Mouse (Mus musculus): ENCODE results near the gene Mfap4. TPM values are rescaled to one million over a fixed set of nuclear protein-coding genes. Genes with fewer than 3 reads are reported as not detected.

Mfap4 gene
- polyA plus RNA-seq, 1 experiment: 4.3 TPM

DNA sequence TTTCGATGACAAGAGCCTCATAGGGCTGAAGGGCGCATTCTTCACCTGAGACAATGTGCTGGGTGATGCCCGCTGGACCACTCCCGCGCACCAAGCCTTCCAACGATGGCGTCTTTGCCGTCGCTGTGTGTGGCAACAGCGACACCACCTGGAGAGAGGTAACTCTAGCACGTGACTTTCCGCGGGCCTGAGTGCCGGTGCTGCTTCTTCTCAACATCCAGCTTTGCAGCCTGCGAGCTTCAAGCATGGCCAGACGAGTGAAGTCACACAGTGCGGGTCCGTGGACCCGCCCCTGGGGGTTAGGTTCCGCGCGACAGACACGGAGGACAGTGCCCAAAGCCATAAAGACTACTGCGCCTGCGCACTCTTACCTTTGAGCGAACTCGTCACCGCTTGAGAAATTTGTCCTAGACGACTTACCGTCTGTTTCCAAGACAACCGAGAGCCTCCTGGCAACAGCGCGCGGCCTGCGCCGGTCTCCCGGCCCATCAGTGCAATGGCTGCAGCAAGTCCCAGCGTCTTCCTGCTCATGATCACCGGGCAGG is 19.6 kb downstream of the Mfap4 start, which contains the start of gene B9d1:
Gene B9d1, plus strand, starts transcription at position 432 of the 545 bp plus-strand sequence.
- DNase-seq (ENCODE audit: extremely low spot score in 1 of 2, low spot score in 1 of 2): peak; percentile 97 to 100

DNA sequence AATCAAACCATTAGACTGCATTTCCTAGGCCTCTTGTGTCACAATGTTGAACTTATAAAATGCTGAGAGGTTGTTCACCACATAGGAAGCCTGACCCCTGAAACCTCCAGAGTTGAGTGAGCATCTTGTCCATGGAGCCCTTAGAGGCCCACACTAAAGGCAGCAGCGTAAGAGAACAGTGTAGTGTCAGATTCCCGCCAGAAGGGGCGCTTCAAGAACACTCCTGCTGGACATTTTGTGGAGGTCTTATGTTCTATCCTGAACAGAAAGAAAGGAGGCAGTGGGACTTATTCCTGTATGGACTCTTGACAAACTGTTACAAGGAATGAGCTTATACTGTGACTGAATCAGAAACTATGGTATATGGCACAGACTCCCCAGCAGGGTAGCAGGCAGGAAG is 29.7 kb downstream of the Mfap4 start:
- DNase-seq (ENCODE audit: extremely low spot score in 1 of 2, low spot score in 1 of 2): peak in 1 of 2 experiments; percentile 53

DNA sequence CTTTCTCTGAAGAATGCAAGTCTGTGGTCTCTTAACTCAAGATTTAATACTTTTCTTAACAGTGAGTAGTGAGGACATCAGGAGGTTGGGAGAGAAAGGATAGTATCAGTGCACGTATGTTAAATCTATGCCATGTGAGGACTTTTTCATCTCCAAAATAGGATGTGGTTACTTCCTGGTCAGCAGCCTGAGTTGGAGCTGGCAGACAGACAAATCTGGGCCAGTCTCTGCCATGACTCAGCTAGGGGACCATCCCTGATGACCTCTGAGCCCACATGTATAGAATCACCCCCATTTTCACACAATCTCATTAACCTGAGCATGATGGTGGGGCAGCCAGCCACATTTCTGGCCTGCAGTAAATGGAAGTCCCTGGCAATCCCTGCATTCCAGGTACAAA is 32.7 kb downstream of the Mfap4 start:
- DNase-seq (ENCODE audit: extremely low spot score in 1 of 2, low spot score in 1 of 2): no peak

DNA sequence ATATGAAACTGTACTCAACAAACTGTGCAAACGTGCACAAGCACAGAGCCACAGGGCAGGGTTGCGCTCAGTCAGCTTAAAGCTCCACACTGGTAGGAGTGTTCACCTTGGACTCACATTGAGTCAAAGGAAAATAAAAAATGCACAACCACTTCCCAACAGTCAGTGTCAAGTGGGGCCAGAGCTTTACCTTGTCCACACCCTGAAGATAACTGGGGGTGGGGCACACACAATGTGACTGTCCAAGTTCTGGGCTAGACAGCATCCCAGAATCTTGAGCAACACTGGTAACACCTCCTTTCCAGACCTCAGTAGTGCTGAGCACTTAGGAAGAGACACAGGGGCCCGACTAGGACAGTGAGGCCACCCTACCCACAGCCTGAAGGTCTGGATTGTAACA is 33.6 kb downstream of the Mfap4 start:
- no peak for DNase-seq (ENCODE audit: extremely low spot score in 1 of 2, low spot score in 1 of 2)

DNA sequence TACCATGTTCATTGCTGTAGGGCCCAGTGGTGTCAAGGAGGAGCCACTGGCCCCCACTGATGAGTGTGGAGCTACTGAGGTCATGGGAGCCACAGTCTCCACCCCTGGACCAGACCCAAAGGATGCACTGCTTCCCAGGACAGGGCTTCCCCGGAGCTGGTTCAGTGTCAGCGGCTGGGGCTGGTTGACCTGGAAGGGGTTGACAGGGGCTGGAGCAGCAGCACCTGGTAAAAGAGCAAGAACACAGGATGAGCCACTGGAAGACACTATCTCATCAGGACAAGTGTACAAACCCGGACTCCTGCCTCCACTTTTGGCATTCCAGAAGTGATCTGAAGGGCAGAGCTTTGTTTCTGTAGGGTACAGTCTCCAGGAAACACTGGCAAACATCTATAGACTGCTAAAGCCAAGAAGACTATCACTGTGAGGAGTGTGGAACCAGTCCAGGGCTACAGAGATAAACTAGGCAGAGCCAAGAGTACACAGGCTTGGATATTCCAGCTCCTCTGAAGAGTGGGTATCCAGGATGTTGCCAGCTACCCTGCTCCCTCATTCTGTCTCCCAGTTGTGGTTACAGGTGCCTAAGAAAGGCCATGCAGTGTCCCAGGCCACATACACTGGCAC is 34.4 kb downstream of the Mfap4 start:
- no peak for DNase-seq (ENCODE audit: extremely low spot score in 1 of 2, low spot score in 1 of 2)

DNA sequence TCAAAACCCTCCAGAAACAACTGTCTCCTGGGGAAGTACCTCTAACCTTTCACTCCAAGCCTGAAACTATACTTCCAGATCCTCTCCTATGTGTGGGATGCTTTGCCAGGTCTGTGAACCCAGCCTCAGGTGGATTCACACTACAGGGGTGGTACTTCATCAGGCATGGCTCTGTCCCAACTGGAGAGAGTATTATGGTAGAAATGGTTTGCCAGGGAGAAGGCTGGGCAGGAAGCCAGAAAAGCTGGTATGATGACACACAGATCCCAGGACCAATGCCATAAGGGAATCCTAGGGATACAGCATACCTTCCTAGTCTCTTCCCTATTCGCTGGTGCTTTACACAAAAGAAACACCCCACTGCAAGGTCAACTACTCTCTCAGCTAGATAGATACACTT is 41.6 kb downstream of the Mfap4 start:
- peak in 1 of 2 experiments; percentile 46 for DNase-seq (ENCODE audit: extremely low spot score in 1 of 2, low spot score in 1 of 2)

DNA sequence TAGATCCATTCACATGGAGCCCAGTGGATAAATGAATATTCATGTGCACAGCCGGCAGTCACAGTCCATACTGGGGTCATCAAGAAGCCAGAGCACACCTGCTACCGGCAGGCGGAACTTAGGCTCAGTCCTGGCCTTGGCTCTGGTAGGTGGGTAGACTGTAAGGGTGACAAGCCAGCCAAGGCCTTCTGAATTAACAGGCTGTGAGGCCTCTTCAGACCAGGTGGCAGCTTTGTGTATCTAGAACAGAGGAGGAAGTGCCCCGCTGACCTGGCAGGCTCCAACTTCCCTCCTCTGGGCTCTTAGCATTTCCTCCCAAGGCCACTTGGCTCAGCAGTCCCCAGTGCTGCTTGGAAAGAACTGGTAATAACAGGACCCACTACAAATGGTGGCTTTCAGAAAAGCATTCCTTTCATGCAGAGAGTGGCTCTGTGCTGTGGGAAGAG is 44.1 kb downstream of the Mfap4 start:
- no peak for DNase-seq (ENCODE audit: extremely low spot score in 1 of 2, low spot score in 1 of 2)

DNA sequence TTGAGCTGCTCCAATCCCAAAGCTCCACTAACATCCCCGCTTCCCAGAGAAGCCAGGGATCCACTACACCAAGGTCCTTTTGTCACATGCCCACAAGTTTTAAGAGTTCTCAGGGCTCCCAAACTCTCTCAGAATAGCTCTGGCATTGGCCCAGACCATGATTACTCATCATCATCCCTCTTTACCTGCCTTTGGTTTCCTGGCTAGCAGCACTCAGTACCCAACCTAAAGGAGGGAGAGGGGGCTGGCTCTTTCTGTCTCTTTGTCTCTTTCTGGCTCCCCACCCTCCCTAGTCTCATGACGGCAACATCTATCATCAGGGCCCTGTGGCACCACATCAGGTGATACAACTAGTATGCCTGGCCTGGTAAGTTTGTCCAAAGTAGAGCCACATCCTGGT is 47.6 kb downstream of the Mfap4 start:
- DNase-seq (ENCODE audit: extremely low spot score in 1 of 2, low spot score in 1 of 2): no peak

DNA sequence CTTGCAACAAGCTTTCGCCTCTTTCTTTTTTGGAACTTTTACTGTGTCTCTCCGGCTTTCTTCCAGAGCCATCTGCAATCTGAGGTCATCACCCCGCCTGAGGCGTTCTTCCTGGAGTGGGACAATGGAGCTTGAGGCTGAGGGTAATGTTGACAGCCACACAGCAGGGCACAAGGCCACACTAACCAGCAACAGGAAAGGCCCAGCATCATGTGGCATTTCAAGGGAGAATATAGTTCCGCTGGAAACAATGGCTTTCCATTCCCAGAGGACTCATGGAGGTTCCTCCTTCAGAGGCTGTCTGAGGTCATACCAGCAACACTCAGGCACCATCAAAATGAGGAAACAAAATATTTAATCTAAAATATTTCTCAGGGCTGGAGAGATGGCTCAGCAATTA is 48.3 kb downstream of the Mfap4 start:
- DNase-seq (ENCODE audit: extremely low spot score in 1 of 2, low spot score in 1 of 2): no peak

DNA sequence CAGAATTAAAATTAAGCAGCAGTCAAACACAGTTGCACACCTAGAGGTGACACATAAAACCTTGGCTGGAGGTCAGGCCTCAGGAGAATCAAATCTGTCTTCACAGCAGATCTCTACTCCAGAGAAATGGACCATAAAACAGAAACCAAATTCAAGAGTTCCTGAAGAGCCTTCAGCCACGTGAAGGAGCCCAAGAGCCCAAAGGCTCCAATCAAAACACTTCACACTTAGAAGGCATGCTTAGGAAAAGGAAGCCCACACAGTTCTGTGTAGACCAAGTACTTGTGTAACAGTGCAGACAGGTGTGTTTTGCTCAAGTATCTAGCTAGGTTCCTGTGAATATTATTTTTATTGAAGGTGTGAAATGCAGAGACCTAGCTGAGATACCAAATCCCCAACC is 50.3 kb downstream of the Mfap4 start:
- DNase-seq (ENCODE audit: extremely low spot score in 1 of 2, low spot score in 1 of 2): no peak

DNA sequence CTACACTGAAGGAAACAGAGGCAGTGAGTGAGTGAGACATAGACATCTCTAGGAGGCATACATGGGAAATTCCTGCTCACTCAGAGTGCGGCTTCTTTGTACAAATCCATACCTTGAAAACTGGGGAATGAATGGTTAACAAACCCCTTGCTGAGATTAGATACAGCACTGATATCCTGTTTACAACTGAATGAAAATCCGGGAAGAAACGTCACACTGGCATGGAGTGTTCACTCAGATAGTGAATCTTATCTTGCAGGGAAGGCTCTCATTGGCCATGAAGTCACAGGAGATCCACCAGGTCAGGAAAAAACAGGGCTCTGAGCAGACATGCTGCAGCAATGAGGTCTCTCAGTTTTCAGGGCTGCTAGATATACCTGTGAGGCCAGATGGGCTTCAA is 51.7 kb downstream of the Mfap4 start:
- no peak for DNase-seq (ENCODE audit: extremely low spot score in 1 of 2, low spot score in 1 of 2)

DNA sequence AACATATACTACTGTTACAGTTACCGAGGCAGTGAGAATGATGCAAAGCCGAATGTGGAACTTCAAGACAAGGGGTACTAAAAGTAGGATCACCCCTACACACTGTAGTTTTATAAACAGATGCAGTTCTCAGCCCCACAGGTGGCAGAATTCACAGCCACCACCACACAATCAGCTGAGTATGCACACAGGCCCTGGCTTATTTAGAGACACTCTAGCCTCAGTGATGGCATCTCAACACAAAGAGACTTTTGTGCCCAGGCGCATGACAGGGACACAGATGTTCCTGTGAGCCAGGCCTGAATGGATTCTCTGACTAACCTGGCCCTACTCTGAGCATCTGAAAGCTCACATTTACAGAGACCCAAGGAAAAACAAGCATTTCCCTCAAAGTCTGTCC is 52.1 kb downstream of the Mfap4 start:
- peak; percentile 50 to 59 for DNase-seq (ENCODE audit: extremely low spot score in 1 of 2, low spot score in 1 of 2)

Other genes with a start within 250 kb of the Mfap4 start
- gene Aldh3a2, start 218.0 kb upstream of the Mfap4 start, polyA plus RNA-seq (2012; rRNA removed): 47.2 and 52.6 TPM in 2 replicates
- 0.14 and 0.27 TPM in 2 replicates for gene Slc47a2, start 142.6 kb upstream of the Mfap4 start, polyA plus RNA-seq (2012; rRNA removed)
- 4.8 TPM in 2 replicates for gene Slc47a1, start 107.1 kb upstream of the Mfap4 start, polyA plus RNA-seq (2012; rRNA removed)
- 317 and 322 TPM in 2 replicates for gene Rnf112, start 31.3 kb upstream of the Mfap4 start, polyA plus RNA-seq (2012; rRNA removed)
- gene Mapk7, start 9.0 kb downstream of the Mfap4 start, polyA plus RNA-seq (2012; rRNA removed): 34.8 and 35.2 TPM in 2 replicates
- gene B9d1, start 19.7 kb downstream of the Mfap4 start, polyA plus RNA-seq (2012; rRNA removed): 46.8 and 50.6 TPM in 2 replicates
- 90.5 and 98.3 TPM in 2 replicates for gene Epn2, start 94.3 kb downstream of the Mfap4 start, polyA plus RNA-seq (2012; rRNA removed)
- 6.6 and 7.2 TPM in 2 replicates for gene Grap, start 167.8 kb downstream of the Mfap4 start, polyA plus RNA-seq (2012; rRNA removed)
- gene Fam83g, start 198.7 kb downstream of the Mfap4 start, polyA plus RNA-seq (2012; rRNA removed): 0.06 and 0.13 TPM in 2 replicates
- 0.04 and 0.13 TPM in 2 replicates for gene Slc5a10, start 235.4 kb downstream of the Mfap4 start, polyA plus RNA-seq (2012; rRNA removed)

All from frontal cortex, adult 2 months (tissue).